Comparison of ENCODE assay signal across 15 mouse cellular contexts in the genomic region with DNA sequence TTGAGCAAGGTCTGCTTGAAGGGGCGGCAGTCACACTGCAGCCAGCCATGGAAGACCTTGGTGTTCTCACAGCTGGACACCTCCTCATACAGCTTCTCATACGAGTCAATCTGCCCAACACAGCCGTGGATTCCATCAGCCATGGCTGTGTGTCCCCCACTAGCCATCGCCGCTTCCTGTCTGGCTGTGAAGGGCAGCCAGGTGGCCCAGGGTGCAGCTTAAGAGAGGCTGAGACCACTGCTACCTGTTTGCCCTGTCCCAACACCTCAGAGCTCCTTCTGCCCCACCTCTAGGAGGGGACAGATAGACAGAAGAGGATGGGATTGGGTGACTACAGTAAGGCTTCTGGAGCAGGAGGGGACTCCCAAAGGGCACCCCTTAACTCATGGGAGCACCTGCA. TPM values are rescaled to one million over a fixed set of nuclear protein-coding genes. Genes with fewer than 3 reads are reported as not detected.
DNase-seq lines count a peak whose midpoint lies in the region; ATAC-seq and TF ChIP-seq lines count a peak whose summit lies in the region.
"Had no signal": no experiment of that assay in that cellular context is flagged by ENCODE, and none has a peak within 500 bp of the region (broad histone marks: within the 10 kb centered on the region; RNA-seq: fewer than 3 reads in every experiment).

No protein-coding gene starts in this region.

- no peak overlapping the region for H3K27ac ChIP-seq in lung, embryonic 14.5 days (ENCODE audit: low read depth)
- H3K27ac ChIP-seq in stomach, postnatal 0 days (replicated peaks): no peak overlapping the region
- H3K27ac ChIP-seq: heart, adult 2 months; hindbrain, embryonic 14.5 days; layer of hippocampus, adult 2 months; limb, embryonic 12.5 days; midbrain, embryonic 12.5 days; neural tube, embryonic 13.5 days; stomach, embryonic 15.5 days had no signal

- H3K9ac ChIP-seq in lung, embryonic 14.5 days: no peak overlapping the region
- no peak overlapping the region for H3K9ac ChIP-seq in stomach, postnatal 0 days (ENCODE audit: low read length)
- H3K9ac ChIP-seq: hindbrain, embryonic 14.5 days; limb, embryonic 12.5 days; midbrain, embryonic 12.5 days; neural tube, embryonic 13.5 days; stomach, embryonic 15.5 days had no signal

- peak; percentile 94 for DNase-seq in heart, adult 11 months
- DNase-seq in heart, adult 8-10 months (ENCODE audit: low spot score): no peak
- no peak for DNase-seq in lung, embryonic 14.5 days
- DNase-seq in lung, postnatal 4 days: no peak
- DNase-seq in thymus, postnatal 25 days: peak; percentile 23
- DNase-seq in thymus, adult 18-20 months: no peak
- DNase-seq in stomach, postnatal 0 days (ENCODE audit: low spot score): no peak

- H3K27me3 ChIP-seq in lung, embryonic 14.5 days (ENCODE audit: insufficient read depth, low read length): no peaks in the 10 kb centered on the region
- no peaks in the 10 kb centered on the region for H3K27me3 ChIP-seq in stomach, postnatal 0 days (ENCODE audit: control insufficient read depth, insufficient read depth, low read length)
- H3K27me3 ChIP-seq: limb, embryonic 12.5 days; midbrain, embryonic 12.5 days; neural tube, embryonic 13.5 days; stomach, embryonic 15.5 days had no signal

- H3K9me3 ChIP-seq in lung, embryonic 14.5 days (ENCODE audit: low read depth, low read length): no peaks in the 10 kb centered on the region
- no peaks in the 10 kb centered on the region for H3K9me3 ChIP-seq in stomach, postnatal 0 days (ENCODE audit: control insufficient read depth, low read length)
- H3K9me3 ChIP-seq: limb, embryonic 12.5 days; midbrain, embryonic 12.5 days; neural tube, embryonic 13.5 days; stomach, embryonic 15.5 days had no signal

- H3K4me3 ChIP-seq in lung, embryonic 14.5 days (ENCODE audit: low read depth, low read length): no peak overlapping the region
- H3K4me3 ChIP-seq in stomach, postnatal 0 days (ENCODE audit: low read depth, low read length): no peak overlapping the region
- H3K4me3 ChIP-seq: heart, adult 2 months; layer of hippocampus, adult 2 months; limb, embryonic 12.5 days; midbrain, embryonic 12.5 days; neural tube, embryonic 13.5 days; stomach, embryonic 15.5 days had no signal

- H3K36me3 ChIP-seq in lung, embryonic 14.5 days (ENCODE audit: insufficient read depth): no peaks in the 10 kb centered on the region
- H3K36me3 ChIP-seq in stomach, postnatal 0 days (ENCODE audit: control insufficient read depth, insufficient read depth, low read length): no peaks in the 10 kb centered on the region
- H3K36me3 ChIP-seq: limb, embryonic 12.5 days; midbrain, embryonic 12.5 days; neural tube, embryonic 13.5 days; stomach, embryonic 15.5 days had no signal

- peak; percentile 33; the same call in 1 of the 2 replicates for ATAC-seq in lung, embryonic 14.5 days (ENCODE audit: insufficient read depth)
- no peak for ATAC-seq in stomach, postnatal 0 days (ENCODE audit: low FRiP score, low TSS enrichment)

- H3K4me1 ChIP-seq in lung, embryonic 14.5 days (ENCODE audit: insufficient read depth): no peaks in the 10 kb centered on the region
- no peaks in the 10 kb centered on the region for H3K4me1 ChIP-seq in stomach, postnatal 0 days (replicated peaks; ENCODE audit: control insufficient read depth, insufficient read depth)
- H3K4me1 ChIP-seq: neural tube, embryonic 13.5 days; stomach, embryonic 15.5 days had no signal

- H3K4me2 ChIP-seq in lung, embryonic 14.5 days: no peak overlapping the region
- H3K4me2 ChIP-seq in stomach, postnatal 0 days (replicated peaks; ENCODE audit: low read depth): no peak overlapping the region
- H3K4me2 ChIP-seq: hindbrain, embryonic 14.5 days; limb, embryonic 12.5 days; liver, embryonic 11.5 days; midbrain, embryonic 12.5 days; neural tube, embryonic 13.5 days; stomach, embryonic 15.5 days had no signal

- no peak for TF ChIP-seq EP300 in stomach, postnatal 0 days (optimal IDR thresholded peaks at IDR 0.05)

- no peak for TF ChIP-seq CTCF in lung, embryonic 14.5 days (IDR thresholded peaks at IDR 0.05; ENCODE audit: low read depth)
- TF ChIP-seq CTCF in stomach, postnatal 0 days (IDR thresholded peaks at IDR 0.05; ENCODE audit: low read depth): no peak

- 89% methylated on average over 5 of the region's 5 CpGs for WGBS in lung, embryonic 14.5 days
- WGBS in stomach, postnatal 0 days: 89% methylated on average over 5 of the region's 5 CpGs

RNA-seq across cellular contexts. Expression of a gene that starts 27.1 kb away (rescaled TPM):
- total RNA-seq in heart, adult 8-10 months (2022): under 1 TPM; 0.03 to 0.66 (median 0.07) TPM
- polyA plus RNA-seq in lung, embryonic 14.5 days (2014; fragmentation: Nextera tagmentation; extraction: Ambion mirVana): 0.11 and 0.29 TPM in 2 replicates
- 0.04 and 0.06 TPM in 2 replicates for polyA plus RNA-seq in stomach, postnatal 0 days (2015; fragmentation: Nextera tagmentation; extraction: Ambion mirVana)

Comparison
In these comparisons a context has a peak if more than half of its experiments do, and no peak if none do; other contexts are left out.
1. DNase-seq: peak in heart, adult 11 months (single experiment) and thymus, postnatal 25 days (single experiment); none in heart, adult 8-10 months (single experiment), lung, embryonic 14.5 days (single experiment), lung, postnatal 4 days (0 of 2), thymus, adult 18-20 months (0 of 2) and stomach, postnatal 0 days (single experiment).